Mouse (Mus musculus) MEL (cell line): ENCODE data around the gene Raly. TPM values are rescaled to one million over a fixed set of nuclear protein-coding genes. Genes with fewer than 3 reads are reported as not detected.

Experiments used
- DNase-seq: peaks from one replicate; pipeline ENCODE4 v3.0.0; 2011; ENCODE audit warnings: low read depth, low spot score
- H3K27ac ChIP-seq: 2 replicates; pipeline ENCODE4 v1.5.1; 2012; ENCODE audit warnings: low read depth, mild to moderate bottlenecking, control low read depth, low read length, moderate library complexity; ENCODE audit not compliant: control insufficient read depth
- H3K27me3 ChIP-seq, 2 experiments: fragments of 150-350 bp in 1 of 2; sonication (generic) in 1 of 2; 2 replicates each; pipeline ENCODE4 v1.6.1; 2012; ENCODE audit warnings: low read length in 2 of 2, mild to moderate bottlenecking in 2 of 2, improper control_type of control experiment in 1 of 2, moderate library complexity in 1 of 2; ENCODE audit not compliant: insufficient read depth in 2 of 2, control insufficient read depth in 1 of 2
- H3K36me3 ChIP-seq, 2 experiments: 2 replicates each; pipeline ENCODE4 v1.6.1; 2012 to 2014; ENCODE audit warnings: low read length in 2 of 2, improper control_type of control experiment in 1 of 2, inconsistent platforms in 1 of 2, mild to moderate bottlenecking in 1 of 2; ENCODE audit not compliant: insufficient read depth in 2 of 2, control insufficient read depth in 1 of 2
- H3K4me1 ChIP-seq, 2 experiments: fragments of 150-350 bp in 1 of 2; sonication (generic) in 1 of 2; 2 replicates each; pipeline ENCODE4 v1.6.1; 2012; ENCODE audit warnings: low read length in 2 of 2, improper control_type of control experiment in 1 of 2, mild to moderate bottlenecking in 1 of 2; ENCODE audit not compliant: insufficient read depth in 2 of 2, control insufficient read depth in 1 of 2
- H3K4me3 ChIP-seq, 2 experiments: fragments of 150-350 bp in 1 of 2; sonication (generic) in 1 of 2; 2 replicates each; pipeline ENCODE4 v1.5.1; 2012; ENCODE audit warnings: low read depth in 2 of 2, low read length in 2 of 2, mild to moderate bottlenecking in 2 of 2, moderate library complexity in 2 of 2, control low read depth in 1 of 2, improper control_type of control experiment in 1 of 2; ENCODE audit not compliant: control insufficient read depth in 1 of 2, insufficient read depth in 1 of 2
- H3K79me2 ChIP-seq: 2 replicates; pipeline ENCODE4 v1.6.1; 2012; ENCODE audit warnings: mild to moderate bottlenecking, low read length, moderate library complexity; ENCODE audit not compliant: control insufficient read depth, poor library complexity, insufficient read depth
- H3K9ac ChIP-seq: 2 replicates; pipeline ENCODE4 v1.6.1; 2012; ENCODE audit warnings: low read depth, mild to moderate bottlenecking, control low read depth, low read length, moderate library complexity; ENCODE audit not compliant: control insufficient read depth, poor library complexity, severe bottlenecking
- H3K9me3 ChIP-seq: fragments of 150-350 bp; sonication (generic); replicated peaks from 2 replicates; pipeline ENCODE4 v1.6.1; 2012; ENCODE audit warnings: mild to moderate bottlenecking, low read length, improper control_type of control experiment, moderate library complexity; ENCODE audit not compliant: insufficient read depth
- EP300 ChIP-seq, 2 experiments: IDR thresholded peaks; 2 replicates each; pipeline ENCODE4 v1.6.1; 2011; ENCODE audit warnings: improper control_type of control experiment in 2 of 2, low read length in 2 of 2, low read depth in 1 of 2, mild to moderate bottlenecking in 1 of 2
- ETS1 ChIP-seq: IDR thresholded peaks from 2 replicates; pipeline ENCODE4 v1.6.1; 2012; ENCODE audit warnings: low read depth, mild to moderate bottlenecking, inconsistent platforms, low read length, improper control_type of control experiment, moderate library complexity
- GABPA ChIP-seq: IDR thresholded peaks from 2 replicates; pipeline ENCODE4 v1.6.1; 2012; ENCODE audit warnings: low read depth, mild to moderate bottlenecking, inconsistent platforms, low read length, improper control_type of control experiment, moderate library complexity
- GATA1 ChIP-seq: IDR thresholded peaks from 2 replicates; pipeline ENCODE4 v1.6.1; 2011; ENCODE audit warnings: low read depth, low read length, improper control_type of control experiment
- JUND ChIP-seq: IDR thresholded peaks from 2 replicates; pipeline ENCODE4 v1.6.1; 2011; ENCODE audit warnings: low read depth, mild to moderate bottlenecking, improper control_type of control experiment, low read length
- MAFK ChIP-seq: IDR thresholded peaks from 2 replicates; pipeline ENCODE4 v1.6.1; 2011; ENCODE audit warnings: low read depth, mild to moderate bottlenecking, low read length, improper control_type of control experiment, borderline replicate concordance
- MAZ ChIP-seq: IDR thresholded peaks from 2 replicates; pipeline ENCODE4 v1.6.1; 2012; ENCODE audit warnings: low read depth, mild to moderate bottlenecking, inconsistent platforms, low read length, improper control_type of control experiment
- POLR2A ChIP-seq, 2 experiments: IDR thresholded peaks; 2 replicates each; pipeline ENCODE4 v1.6.1; 2011 to 2012; ENCODE audit warnings: low read length in 2 of 2, mild to moderate bottlenecking in 2 of 2, control low read depth in 1 of 2, improper control_type of control experiment in 1 of 2, low read depth in 1 of 2, moderate library complexity in 1 of 2; ENCODE audit not compliant: control insufficient read depth in 1 of 2, insufficient read depth in 1 of 2, poor library complexity in 1 of 2
- RAD21 ChIP-seq: IDR thresholded peaks from 2 replicates; pipeline ENCODE4 v1.6.1; 2011; ENCODE audit warnings: mild to moderate bottlenecking, low read depth, low read length, improper control_type of control experiment
- RCOR1 ChIP-seq: IDR thresholded peaks from 2 replicates; pipeline ENCODE4 v1.6.1; 2012; ENCODE audit warnings: low read depth, mild to moderate bottlenecking, inconsistent platforms, low read length, improper control_type of control experiment
- TAL1 ChIP-seq: IDR thresholded peaks from 2 replicates; pipeline ENCODE4 v1.6.1; 2012; ENCODE audit warnings: mild to moderate bottlenecking, inconsistent platforms, low read length, moderate library complexity, mixed read lengths
- TCF12 ChIP-seq: IDR thresholded peaks from 2 replicates; pipeline ENCODE4 v1.6.1; 2014; ENCODE audit warnings: low read depth, mild to moderate bottlenecking, inconsistent platforms, low read length, improper control_type of control experiment, moderate library complexity
- ZNF384 ChIP-seq: IDR thresholded peaks from 2 replicates; pipeline ENCODE4 v1.6.1; 2012; ENCODE audit warnings: low read depth, mild to moderate bottlenecking, inconsistent platforms, low read length, improper control_type of control experiment
- polyA plus RNA-seq, 2 experiments: library from polyadenylated mRNA; stranded (reverse) in 1 of 2; unstranded in 1 of 2; fragments of >175 nt in 1 of 2; fragments of >200 nt in 1 of 2; gene quantifications; 2 replicates each; pipeline versions ENCODE4 v1.2.1 to v1.2.4; 2012; ENCODE audit warnings: low replicate concordance in 2 of 2, low read depth in 1 of 2; ENCODE audit not compliant: insufficient read length in 2 of 2, insufficient read depth in 1 of 2, missing spikeins in 1 of 2
- total RNA-seq: library from RNA; depleted of rRNA; stranded (reverse); fragments of 300-350 nt; gene quantifications from 2 replicates; pipeline ENCODE4 v1.2.3, GENCODE M21; 2012

The Raly gene
- total and polyA plus RNA-seq, 3 experiments, result 214 to 407 TPM; not detected in 1

DNA sequence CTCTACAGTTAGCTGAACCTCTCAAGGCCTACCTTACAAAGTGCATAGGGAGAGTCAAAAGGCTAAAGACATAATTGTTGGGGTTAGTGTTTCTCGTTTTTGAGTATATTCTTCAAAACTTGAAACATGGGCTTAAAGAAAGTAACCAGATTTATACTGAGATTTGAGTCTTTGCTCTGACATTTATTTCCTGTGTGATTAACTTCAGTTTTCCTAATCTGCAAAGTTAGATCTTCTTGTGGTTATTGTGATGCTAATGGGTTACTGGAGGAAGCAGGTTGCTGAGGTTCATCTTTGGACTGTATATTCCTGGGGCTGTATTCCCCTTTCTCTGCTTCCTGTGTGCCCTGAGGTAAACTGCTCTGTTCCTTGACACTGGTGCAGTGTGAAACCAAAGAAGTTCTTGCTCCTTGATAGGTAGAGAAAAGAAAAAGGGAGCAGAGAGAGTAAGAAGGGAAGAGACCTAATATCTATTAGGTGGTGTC is 35.2 kb downstream of the Raly start:
- H3K4me3 ChIP-seq, result no peak overlapping the region
- no peak for TF ChIP-seq TCF12
- no peak for TF ChIP-seq RAD21
- TF ChIP-seq TAL1, result no peak
- peak; percentile 96 for TF ChIP-seq RCOR1
- TF ChIP-seq MAFK, result no peak
- H3K27ac ChIP-seq, result no peak overlapping the region
- H3K36me3 ChIP-seq, result peaks cover 3 to 7% of the 10 kb centered on the region in 2 experiments
- no peaks in the 10 kb centered on the region for H3K27me3 ChIP-seq
- no peaks in the 10 kb centered on the region for H3K9me3 ChIP-seq
- DNase-seq, result no peak
- no peaks in the 10 kb centered on the region; a peak in 1 of 4 replicates for H3K4me1 ChIP-seq
- peaks cover 28% of the 10 kb centered on the region for H3K79me2 ChIP-seq
- H3K9ac ChIP-seq, result no peak overlapping the region

DNA sequence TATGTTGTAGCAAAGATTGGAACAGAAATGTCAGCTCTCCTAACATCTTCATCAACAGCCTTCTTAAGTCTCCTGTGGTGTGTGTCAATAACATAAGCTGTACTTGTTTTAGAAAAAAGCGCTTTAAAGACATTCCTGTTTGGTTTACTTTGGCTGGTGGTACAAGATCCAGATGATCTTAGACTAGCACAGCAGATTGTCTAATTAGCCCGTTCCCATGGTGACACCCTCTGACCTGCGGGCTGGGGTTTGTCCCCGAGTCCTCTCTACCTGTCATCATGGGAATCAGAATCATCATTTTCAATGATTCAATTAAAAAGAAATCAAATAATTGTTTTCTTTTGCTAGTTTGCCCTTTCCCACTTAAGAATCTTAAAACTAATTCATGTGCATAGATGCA is 36.6 kb downstream of the Raly start:
- TF ChIP-seq JUND, result no peak
- TF ChIP-seq ETS1, result no peak
- TF ChIP-seq POLR2A (IDR thresholded peaks at IDR 0.05; ENCODE audit: control insufficient read depth in 1 of 2, insufficient read depth in 1 of 2, low read depth in 1 of 2, low read length in 2 of 2, poor library complexity in 1 of 2), result no peak
- peaks cover 3 to 21% of the 10 kb centered on the region in 2 experiments for H3K36me3 ChIP-seq
- H3K9ac ChIP-seq, result no peak overlapping the region
- no peak for DNase-seq
- H3K4me1 ChIP-seq, result peaks cover 9 to 11% of the 10 kb centered on the region in 2 experiments
- no peaks in the 10 kb centered on the region for H3K27me3 ChIP-seq
- no peak overlapping the region for H3K27ac ChIP-seq
- H3K4me3 ChIP-seq, result no peak overlapping the region
- H3K79me2 ChIP-seq, result peaks cover 27% of the 10 kb centered on the region
- H3K9me3 ChIP-seq, result no peaks in the 10 kb centered on the region

DNA sequence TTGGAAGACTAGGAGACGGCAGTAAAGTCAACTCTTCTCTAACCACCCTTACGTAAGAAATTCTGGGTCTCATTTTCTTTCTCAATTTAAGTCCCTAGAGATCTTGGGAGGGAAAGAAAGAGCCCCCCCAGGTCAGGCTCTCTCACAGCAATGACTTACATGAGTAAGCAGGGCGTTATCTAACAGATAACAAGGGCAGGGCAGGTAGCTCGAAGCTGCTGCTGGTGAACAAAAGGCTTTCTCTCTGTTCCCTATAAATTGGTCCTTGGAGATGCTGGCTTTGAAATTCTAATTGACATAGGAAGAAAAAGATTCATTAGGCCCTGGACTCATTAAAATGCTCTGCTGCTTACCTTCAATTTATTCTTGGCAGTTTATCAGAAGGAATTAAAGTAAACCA is 41.6 kb downstream of the Raly start:
- H3K4me3 ChIP-seq, result no peak overlapping the region
- H3K9me3 ChIP-seq, result no peaks in the 10 kb centered on the region
- peak; percentile 40 for DNase-seq
- H3K36me3 ChIP-seq, result peaks cover 10 to 35% of the 10 kb centered on the region in 2 experiments
- no peak overlapping the region for H3K27ac ChIP-seq
- no peaks in the 10 kb centered on the region for H3K27me3 ChIP-seq
- TF ChIP-seq EP300 (IDR thresholded peaks at IDR 0.05; ENCODE audit: low read depth in 1 of 2, low read length in 2 of 2) (peak in 1 of 2 experiments; percentile 53; a peak in 2 of 4 replicates), MAZ (0 out of 2 replicates have a peak, but pooled peaks have one; percentile 27), TAL1 (no peak), ZNF384 (no peak), GATA1 (peak; percentile 58), GABPA (no peak), ETS1 (0 out of 2 replicates have a peak, but pooled peaks have one; percentile 10)
- H3K4me1 ChIP-seq, result peaks cover 12 to 18% of the 10 kb centered on the region in 2 experiments
- H3K9ac ChIP-seq, result no peak overlapping the region
- peaks cover 47% of the 10 kb centered on the region for H3K79me2 ChIP-seq
